Mouse (Mus musculus) mouse trophoblast stem cell (cell line): Measurements from ENCODE around the gene Gda.

ENCODE experiments used
- in situ Hi-C, 2 experiments: fragments of 300-500 bp; cut with MseI, MboI; formaldehyde crosslinking; loops; 2 replicates in 1 of 2; 3 replicates in 1 of 2; pipeline ENCODE4 v1.15.1; 2025

Gene Gda

GRCm38 (mm10) chr19:21457461-21457860 lies 15.8 kb downstream of the Gda start:
- in situ Hi-C loops: no loop called here

- in situ Hi-C loops: no loop called here
Observed at GRCm38 (mm10) chr19:21441787-21442186, 31.5 kb downstream of the Gda start.

- in situ Hi-C loops: no loop called here
Observed at GRCm38 (mm10) chr19:21440841-21441240, 32.4 kb downstream of the Gda start.

- in situ Hi-C loops: no loop called here
Observed at GRCm38 (mm10) chr19:21439141-21439737, 34.0 kb downstream of the Gda start.

GRCm38 (mm10) chr19:21436566-21436965 lies 36.7 kb downstream of the Gda start:
- in situ Hi-C loops: no loop called here

- in situ Hi-C loops: no loop called here
Observed at GRCm38 (mm10) chr19:21433348-21433747, 39.9 kb downstream of the Gda start.

GRCm38 (mm10) chr19:21432879-21433278 lies 40.4 kb downstream of the Gda start:
- in situ Hi-C loops: no loop called here

GRCm38 (mm10) chr19:21432286-21432685 lies 41.0 kb downstream of the Gda start:
- in situ Hi-C loops: no loop called here

GRCm38 (mm10) chr19:21425391-21425790 lies 47.9 kb downstream of the Gda start:
- in situ Hi-C loops: no loop called here

GRCm38 (mm10) chr19:21423731-21424130 lies 49.5 kb downstream of the Gda start:
- in situ Hi-C loops: no loop called here

GRCm38 (mm10) chr19:21418418-21418817 lies 54.8 kb downstream of the Gda start:
- in situ Hi-C loops: no loop called here

GRCm38 (mm10) chr19:21415377-21415776 lies 57.9 kb downstream of the Gda start:
- in situ Hi-C loops: no loop called here

- in situ Hi-C loops: no loop called here
Observed at GRCm38 (mm10) chr19:21409178-21409577, 64.1 kb downstream of the Gda start.

- in situ Hi-C loops: no loop called here
Observed at GRCm38 (mm10) chr19:21407363-21407762, 65.9 kb downstream of the Gda start.

- in situ Hi-C loops: loop anchor here in 1 of 2 experiments (25.0 kb wide), 1 partner anchor 339 kb away; no protein-coding TSS in a partner anchor
Observed at GRCm38 (mm10) chr19:21397994-21398393, 75.3 kb downstream of the Gda start.

- in situ Hi-C loops: loop anchor here in 1 of 2 experiments (25.0 kb wide), 1 partner anchor 341 kb away; no protein-coding TSS in a partner anchor
Observed at GRCm38 (mm10) chr19:21396364-21396763, 76.9 kb downstream of the Gda start.

GRCm38 (mm10) chr19:21390904-21391303 lies 82.3 kb downstream of the Gda start:
- in situ Hi-C loops: loop anchor here in 1 of 2 experiments (25.0 kb wide), 1 partner anchor 346 kb away; no protein-coding TSS in a partner anchor

GRCm38 (mm10) chr19:21386842-21387241 lies 86.4 kb downstream of the Gda start:
- in situ Hi-C loops: loop anchor here in 1 of 2 experiments (25.0 kb wide), 1 partner anchor 350 kb away; no protein-coding TSS in a partner anchor

- in situ Hi-C loops: loop anchor here in 1 of 2 experiments (25.0 kb wide), 1 partner anchor 353 kb away; no protein-coding TSS in a partner anchor
Observed at GRCm38 (mm10) chr19:21384231-21384630, 89.0 kb downstream of the Gda start.

- in situ Hi-C loops: loop anchor here in 1 of 2 experiments (25.0 kb wide), 1 partner anchor 354 kb away; no protein-coding TSS in a partner anchor
Observed at GRCm38 (mm10) chr19:21383491-21384226, 89.6 kb downstream of the Gda start.

- in situ Hi-C loops: loop anchor here in 1 of 2 experiments (25.0 kb wide), 1 partner anchor 356 kb away; no protein-coding TSS in a partner anchor
Observed at GRCm38 (mm10) chr19:21381696-21382095, 91.5 kb downstream of the Gda start.

GRCm38 (mm10) chr19:21379195-21379594 lies 94.0 kb downstream of the Gda start:
- in situ Hi-C loops: loop anchor here in 1 of 2 experiments (25.0 kb wide), 1 partner anchor 358 kb away; no protein-coding TSS in a partner anchor
